11 mouse cellular contexts compared by ENCODE assay signal in genomic region chr10:84467555-84468164, GRCm38 (mm10). TPM values are rescaled to one million over a fixed set of nuclear protein-coding genes. Genes with fewer than 3 reads are reported as not detected.
DNase-seq lines count a peak whose midpoint lies in the region; ATAC-seq and TF ChIP-seq lines count a peak whose summit lies in the region.
"Had no signal": no experiment of that assay in that cellular context is flagged by ENCODE, and none has a peak within 500 bp of the region (broad histone marks: within the 10 kb centered on the region; RNA-seq: fewer than 3 reads in every experiment).

No protein-coding gene starts in this region.

- peak overlapping the region; percentile 22; the same call in 1 of the 2 replicates for H3K27ac ChIP-seq in kidney, embryonic 15.5 days
- no peak overlapping the region for H3K27ac ChIP-seq in kidney, adult 2 months (ENCODE audit: insufficient read depth, low read depth, low read length)
- H3K27ac ChIP-seq in embryonic facial prominence, embryonic 13.5 days: peak overlapping the region; percentile 58
- H3K27ac ChIP-seq: liver, embryonic 13.5 days had no signal

- no peak overlapping the region for H3K4me3 ChIP-seq in kidney, embryonic 15.5 days (replicated peaks)
- no peak overlapping the region for H3K4me3 ChIP-seq in kidney, adult 2 months (ENCODE audit: insufficient read depth, low read depth, low read length)
- no peak overlapping the region for H3K4me3 ChIP-seq in embryonic facial prominence, embryonic 13.5 days
- H3K4me3 ChIP-seq: heart, embryonic 12.5 days; liver, embryonic 13.5 days; megakaryocyte, embryonic 14.5 days had no signal

- peaks cover 11% of the 10 kb centered on the region; the same call in 1 of the 2 replicates for H3K4me1 ChIP-seq in kidney, embryonic 15.5 days
- no peaks in the 10 kb centered on the region for H3K4me1 ChIP-seq in kidney, adult 2 months (ENCODE audit: control insufficient read depth, insufficient read depth, low read length)
- H3K4me1 ChIP-seq in embryonic facial prominence, embryonic 13.5 days: peaks cover 20% of the 10 kb centered on the region
- H3K4me1 ChIP-seq: liver, embryonic 13.5 days; megakaryocyte, embryonic 14.5 days had no signal

- TF ChIP-seq CTCF in kidney, adult 2 months (conservative IDR thresholded peaks at IDR 0.05; ENCODE audit: insufficient read depth, insufficient read length, low read depth, low read length): no peak

- 31% methylated on average over 6 of the region's 6 CpGs for WGBS in kidney, embryonic 15.5 days
- 49% methylated on average over 6 of the region's 6 CpGs for WGBS in kidney, adult 2 months
- WGBS in embryonic facial prominence, embryonic 13.5 days: 15% methylated on average over 6 of the region's 6 CpGs

- no peaks in the 10 kb centered on the region for H3K27me3 ChIP-seq in kidney, embryonic 15.5 days
- H3K27me3 ChIP-seq in kidney, adult 2 months (replicated peaks; ENCODE audit: control insufficient read depth, insufficient read depth, low read length): no peaks in the 10 kb centered on the region
- H3K27me3 ChIP-seq in embryonic facial prominence, embryonic 13.5 days: no peaks in the 10 kb centered on the region
- H3K27me3 ChIP-seq: CH12.LX; heart, embryonic 12.5 days; liver, embryonic 13.5 days had no signal

- ATAC-seq in kidney, embryonic 15.5 days (replicated peaks; ENCODE audit: low FRiP score): peak; percentile 67
- no peak for ATAC-seq in embryonic facial prominence, embryonic 13.5 days (ENCODE audit: insufficient number of reproducible peaks, insufficient read depth, low FRiP score, low TSS enrichment, low read depth)

- no peak for DNase-seq in kidney, adult 2 months
- DNase-seq in Muller cell, postnatal 12 days (ENCODE audit: inconsistent ontology term): peak; percentile 52
- DNase-seq in cerebellum, adult 11-12 months: peak; percentile 50
- DNase-seq in T-cell, adult 2 months (ENCODE audit: low spot score): no peak
- DNase-seq in adrenal gland, postnatal 36 days: no peak
- DNase-seq: liver, embryonic 13.5 days had no signal

- H3K9ac ChIP-seq in kidney, embryonic 15.5 days: no peak overlapping the region
- H3K9ac ChIP-seq in embryonic facial prominence, embryonic 13.5 days: no peak overlapping the region
- H3K9ac ChIP-seq: heart, embryonic 12.5 days; liver, embryonic 13.5 days had no signal

- no peaks in the 10 kb centered on the region for H3K9me3 ChIP-seq in kidney, embryonic 15.5 days (replicated peaks)
- no peaks in the 10 kb centered on the region for H3K9me3 ChIP-seq in embryonic facial prominence, embryonic 13.5 days
- H3K9me3 ChIP-seq: heart, embryonic 12.5 days; liver, embryonic 13.5 days; megakaryocyte, embryonic 14.5 days had no signal

- H3K36me3 ChIP-seq in kidney, embryonic 15.5 days: no peaks in the 10 kb centered on the region
- H3K36me3 ChIP-seq in kidney, adult 2 months (ENCODE audit: control insufficient read depth, insufficient read depth, low read length): no peaks in the 10 kb centered on the region
- H3K36me3 ChIP-seq in embryonic facial prominence, embryonic 13.5 days: no peaks in the 10 kb centered on the region
- H3K36me3 ChIP-seq: heart, embryonic 12.5 days; liver, embryonic 13.5 days had no signal

- no peak for TF ChIP-seq POLR2A in kidney, adult 2 months (IDR thresholded peaks at IDR 0.05; ENCODE audit: low read depth, low read length)

- H3K4me2 ChIP-seq in kidney, embryonic 15.5 days: no peak overlapping the region
- H3K4me2 ChIP-seq in embryonic facial prominence, embryonic 13.5 days: no peak overlapping the region; the same call in 1 of the 2 replicates
- H3K4me2 ChIP-seq: heart, embryonic 12.5 days; liver, embryonic 13.5 days had no signal

RNA-seq across cellular contexts. Expression of gene Nuak1, which starts 27.3 kb away (rescaled TPM):
- polyA plus RNA-seq in kidney, embryonic 15.5 days (2015; fragmentation: Nextera tagmentation; extraction: Ambion mirVana): 3.0 and 3.2 TPM in 2 replicates
- 12.2 and 12.3 TPM in 2 replicates for polyA plus RNA-seq in kidney, adult 2 months (2012; rRNA removed)
- 2.9 and 3.0 TPM in 2 replicates for polyA plus RNA-seq in embryonic facial prominence, embryonic 13.5 days (2015; fragmentation: Nextera tagmentation; extraction: Ambion mirVana)
- 1 to 10 TPM; 5.6 to 7.7 TPM for total RNA-seq in adrenal gland, postnatal 36 days (2021)

Comparison
In these comparisons a context has a peak if more than half of its experiments do, and no peak if none do; other contexts are left out.
1. DNase-seq: peak in Muller cell, postnatal 12 days (single experiment) and cerebellum, adult 11-12 months (single experiment); none in kidney, adult 2 months (single experiment), T-cell, adult 2 months (single experiment) and adrenal gland, postnatal 36 days (0 of 2).